Mouse (Mus musculus) lung, adult 2 months (tissue): ENCODE measurements around the gene Myo9a.

ENCODE experiments used
- CTCF ChIP-seq: fragments of 200-500 bp; IDR thresholded peaks from 2 replicates; pipeline ENCODE4 v1.5.1; 2011; ENCODE audit warnings: mild to moderate bottlenecking, low read length, control low read depth; ENCODE audit not compliant: insufficient read depth
- POLR2A ChIP-seq: fragments of 200-500 bp; IDR thresholded peaks from 2 replicates; pipeline ENCODE4 v1.6.1; 2011; ENCODE audit warnings: low read depth, mild to moderate bottlenecking, control low read depth, low read length, borderline replicate concordance; ENCODE audit errors: extremely low read depth

GRCm38 (mm10) chr9:59930248-59930647, 179.6 kb downstream of the Myo9a start:
- TF ChIP-seq POLR2A (no peak), CTCF (no peak)
